Mouse (Mus musculus) hindbrain, embryonic 11.5 days (tissue): ENCODE measurements at regions not wholly inside any gene's neighbourhood (a gene's known extent, or its start where the extent isn't known, plus 50 kb on each side); places are given as distances from the start of the nearest gene placed in this dataset.

Source experiments
- ATAC-seq: fragments of 200-750 bp; cut with Nextera tagmentation; 2 replicates; pipeline ENCODE4 v1.8.0; 2017; ENCODE audit warnings: mild to moderate bottlenecking, moderate TSS enrichment, moderate library complexity; ENCODE audit not compliant: low FRiP score
- DNase-seq: peaks from one replicate; pipeline ENCODE4 v3.0.0-alpha.2; 2015; ENCODE audit warnings: low spot score
- H3K27ac ChIP-seq: fragments of 300-500 bp; sonication (generic); 2 replicates; pipeline ENCODE4 v1.5.1; 2014; ENCODE audit warnings: mild to moderate bottlenecking, low read depth, low read length
- H3K27me3 ChIP-seq: fragments of 300-500 bp; sonication (generic); 2 replicates; pipeline ENCODE4 v1.6.1; 2014; ENCODE audit warnings: mild to moderate bottlenecking, low read length, moderate library complexity, mixed read lengths; ENCODE audit not compliant: control insufficient read depth, insufficient read depth
- H3K36me3 ChIP-seq: fragments of 300-500 bp; sonication (generic); 2 replicates; pipeline ENCODE4 v1.6.1; 2014; ENCODE audit warnings: mild to moderate bottlenecking, low read length, moderate library complexity, mixed read lengths; ENCODE audit not compliant: control insufficient read depth, insufficient read depth
- H3K4me1 ChIP-seq: fragments of 300-500 bp; sonication (generic); replicated peaks from 2 replicates; pipeline ENCODE4 v1.6.1; 2014; ENCODE audit warnings: low read length, mixed read lengths; ENCODE audit not compliant: control insufficient read depth, insufficient read depth
- H3K4me2 ChIP-seq: fragments of 300-500 bp; sonication (generic); replicated peaks from 2 replicates; pipeline ENCODE4 v1.6.1; 2014; ENCODE audit warnings: mild to moderate bottlenecking, low read depth, low read length
- H3K4me3 ChIP-seq: fragments of 300-500 bp; sonication (generic); 2 replicates; pipeline ENCODE4 v1.5.1; 2014; ENCODE audit warnings: low read depth, low read length
- H3K9ac ChIP-seq: fragments of 300-500 bp; sonication (generic); 2 replicates; pipeline ENCODE4 v1.6.1; 2014; ENCODE audit warnings: low read depth, low read length
- H3K9me3 ChIP-seq: fragments of 300-500 bp; sonication (generic); 2 replicates; pipeline ENCODE4 v1.6.1; 2016; ENCODE audit warnings: low read length; ENCODE audit not compliant: control insufficient read depth
- WGBS: fragments of 180-500 bp; shearing (Covaris S2); extraction: QIAGEN DNeasy Blood & Tissue Kit; methylation state at CpG from one replicate; pipeline ENCODE4 v1.1.7; 2014; 5-methylcytosine and 5-hydroxymethylcytosine counted together

DNA sequence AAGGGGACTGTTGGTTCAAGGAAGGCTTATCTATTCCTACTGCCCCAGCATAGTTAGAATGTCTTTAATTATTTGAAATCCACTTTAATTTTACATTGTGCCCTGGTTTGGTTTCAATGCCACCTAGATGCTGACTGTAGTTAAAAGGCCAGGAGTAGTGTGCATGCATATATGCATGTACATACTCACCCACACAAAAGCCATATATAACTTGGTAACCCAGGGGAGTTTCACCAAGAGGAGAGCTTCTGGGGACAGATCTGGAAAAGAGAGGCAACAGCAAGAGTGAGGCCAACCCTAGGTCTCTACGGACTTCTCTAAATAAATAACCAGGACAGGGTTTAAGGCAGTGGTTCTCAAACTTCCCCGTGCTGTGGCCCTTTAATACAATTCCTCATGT lies 219.3 kb upstream of the Pdzrn3 start:
- WGBS: 85% methylated on average over 2 of the region's 2 CpGs

DNA sequence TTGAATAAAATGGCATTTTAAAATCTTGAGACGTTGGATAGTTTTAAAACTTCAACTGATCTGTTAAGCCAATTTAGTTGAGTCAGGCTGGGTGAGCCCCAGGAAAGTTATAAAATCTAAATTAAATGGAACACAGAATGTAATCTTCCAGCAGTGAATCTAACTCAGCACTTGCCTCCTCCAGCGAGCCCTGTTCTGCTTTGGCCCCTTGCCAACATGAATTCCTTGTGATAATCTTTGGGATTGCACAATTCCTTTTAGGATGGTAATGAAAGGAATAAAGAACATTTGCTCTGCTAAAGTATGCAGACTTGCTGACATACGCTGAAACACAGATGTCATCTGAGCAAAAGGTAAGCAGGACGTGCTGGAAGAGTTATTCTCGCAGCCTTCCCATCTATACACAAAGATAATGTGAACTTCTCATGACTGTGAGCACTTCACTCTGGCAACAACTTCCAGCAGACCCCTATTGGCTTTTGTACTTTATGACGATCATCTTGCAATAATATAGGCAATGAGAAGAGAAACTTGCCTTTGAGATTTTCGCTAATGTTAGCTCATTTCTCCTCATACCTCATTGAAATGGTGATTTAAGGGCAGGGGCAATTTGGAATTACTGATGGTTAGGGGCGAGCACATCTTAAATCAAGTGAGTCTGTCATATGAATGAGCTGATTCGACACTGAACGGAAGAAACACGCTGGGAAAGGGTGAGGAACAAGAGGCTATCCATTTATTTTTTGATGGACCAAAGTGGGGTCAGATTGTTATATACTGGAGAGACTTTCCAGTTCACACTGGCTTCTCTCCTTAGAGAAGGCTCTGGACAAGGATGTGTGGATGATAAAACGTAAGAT lies 216.3 kb upstream of the Pdzrn3 start:
- Histone ChIP-seq H3K27ac (no peak overlapping the region), H3K4me1 (no peaks in the 10 kb centered on the region), H3K4me3 (no peak overlapping the region), H3K9ac (no peak overlapping the region), H3K36me3 (no peaks in the 10 kb centered on the region), H3K27me3 (no peaks in the 10 kb centered on the region), H3K4me2 (no peak overlapping the region), H3K9me3 (no peaks in the 10 kb centered on the region)
- DNase-seq (no peak), ATAC-seq (no peak)
- WGBS: 87% methylated on average over 12 of the region's 12 CpGs

More for the DNA sequence above, 219.3 kb upstream of the Pdzrn3 start:
- Histone ChIP-seq H3K4me2 (no peak overlapping the region), H3K27ac (no peak overlapping the region), H3K4me1 (no peaks in the 10 kb centered on the region), H3K9me3 (no peaks in the 10 kb centered on the region), H3K9ac (no peak overlapping the region), H3K4me3 (no peak overlapping the region), H3K36me3 (no peaks in the 10 kb centered on the region), H3K27me3 (no peaks in the 10 kb centered on the region)
- no peak for DNase-seq
- ATAC-seq: no peak

DNA sequence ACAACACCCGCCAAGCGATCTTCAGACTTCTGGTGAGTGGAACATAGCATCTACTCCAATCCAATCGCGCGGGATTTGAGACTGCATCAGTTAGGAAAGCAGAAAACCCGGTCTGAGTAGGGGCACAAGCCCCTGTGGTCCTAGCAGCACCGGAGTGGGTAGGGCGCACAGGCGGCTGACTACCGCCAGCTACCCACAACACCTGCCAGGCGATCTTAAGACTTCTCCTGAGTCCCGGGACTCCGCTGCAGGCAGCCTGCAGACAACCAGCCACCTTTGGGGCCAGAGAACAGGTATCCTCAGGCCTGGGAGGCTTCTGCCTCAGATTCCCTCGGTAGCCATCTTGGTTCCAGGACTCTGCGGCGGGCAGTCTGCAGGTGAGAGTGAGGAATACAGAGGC lies 208.2 kb upstream of the Pdzrn3 start:
- Histone ChIP-seq H3K4me1 (no peaks in the 10 kb centered on the region), H3K27me3 (no peaks in the 10 kb centered on the region), H3K36me3 (no peaks in the 10 kb centered on the region), H3K9ac (no peak overlapping the region), H3K9me3 (no peaks in the 10 kb centered on the region), H3K4me3 (no peak overlapping the region), H3K4me2 (no peak overlapping the region), H3K27ac (no peak overlapping the region)
- 80% methylated on average over 16 of the region's 16 CpGs for WGBS
- no peak for ATAC-seq
- no peak for DNase-seq

DNA sequence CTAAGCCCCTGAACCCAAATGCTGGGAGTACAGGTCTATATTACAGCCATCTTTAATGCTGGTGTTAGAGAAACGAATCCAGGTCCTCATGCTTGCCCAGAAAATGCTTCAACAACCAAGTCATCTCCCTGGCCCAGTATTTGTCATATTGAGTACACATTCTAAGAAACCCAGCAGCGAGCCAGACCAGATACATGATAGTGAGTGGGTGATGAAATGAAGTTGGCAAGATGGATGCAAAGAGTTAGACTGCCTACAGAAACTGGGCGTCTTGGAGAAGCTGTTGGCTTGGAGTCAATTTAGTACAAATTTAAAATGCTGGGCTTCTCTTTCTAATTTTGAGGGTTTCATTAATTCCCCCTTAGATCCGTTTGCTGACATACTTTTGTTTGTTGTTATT lies 203.1 kb upstream of the Pdzrn3 start:
- Histone ChIP-seq H3K9ac (no peak overlapping the region), H3K36me3 (no peaks in the 10 kb centered on the region), H3K9me3 (no peaks in the 10 kb centered on the region), H3K4me1 (no peaks in the 10 kb centered on the region), H3K27me3 (no peaks in the 10 kb centered on the region), H3K4me2 (no peak overlapping the region), H3K27ac (no peak overlapping the region), H3K4me3 (no peak overlapping the region)
- no peak for DNase-seq
- no peak for ATAC-seq
- 84% methylated on average over 4 of the region's 4 CpGs for WGBS

DNA sequence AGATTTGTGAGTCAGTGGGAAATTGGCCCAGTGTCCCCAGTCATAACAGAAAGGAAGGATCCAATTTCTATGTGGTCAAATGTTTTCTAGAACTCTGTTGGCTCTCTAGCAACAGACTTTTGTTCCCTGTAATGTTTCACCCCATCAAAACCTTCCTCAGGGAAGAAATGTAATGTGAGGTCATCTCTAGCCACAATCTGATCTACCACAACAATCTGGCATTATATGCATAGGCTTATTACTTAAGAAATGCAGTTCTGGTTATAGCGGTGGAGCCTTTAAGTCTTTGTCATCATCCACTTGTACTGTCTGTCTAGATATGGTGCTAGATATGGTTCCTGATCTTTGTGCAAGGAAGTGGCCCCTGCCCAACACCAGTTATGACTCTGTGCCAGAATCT lies 178.4 kb upstream of the Pdzrn3 start:
- Histone ChIP-seq H3K4me3 (no peak overlapping the region), H3K4me2 (no peak overlapping the region), H3K27ac (no peak overlapping the region), H3K4me1 (peaks cover under 1% of the 10 kb centered on the region; the same call in 1 of the 2 replicates), H3K36me3 (no peaks in the 10 kb centered on the region), H3K9me3 (no peaks in the 10 kb centered on the region), H3K9ac (no peak overlapping the region), H3K27me3 (no peaks in the 10 kb centered on the region)
- DNase-seq (no peak), ATAC-seq (no peak)
- 95% methylated on average over 1 of the region's 1 CpGs for WGBS

DNA sequence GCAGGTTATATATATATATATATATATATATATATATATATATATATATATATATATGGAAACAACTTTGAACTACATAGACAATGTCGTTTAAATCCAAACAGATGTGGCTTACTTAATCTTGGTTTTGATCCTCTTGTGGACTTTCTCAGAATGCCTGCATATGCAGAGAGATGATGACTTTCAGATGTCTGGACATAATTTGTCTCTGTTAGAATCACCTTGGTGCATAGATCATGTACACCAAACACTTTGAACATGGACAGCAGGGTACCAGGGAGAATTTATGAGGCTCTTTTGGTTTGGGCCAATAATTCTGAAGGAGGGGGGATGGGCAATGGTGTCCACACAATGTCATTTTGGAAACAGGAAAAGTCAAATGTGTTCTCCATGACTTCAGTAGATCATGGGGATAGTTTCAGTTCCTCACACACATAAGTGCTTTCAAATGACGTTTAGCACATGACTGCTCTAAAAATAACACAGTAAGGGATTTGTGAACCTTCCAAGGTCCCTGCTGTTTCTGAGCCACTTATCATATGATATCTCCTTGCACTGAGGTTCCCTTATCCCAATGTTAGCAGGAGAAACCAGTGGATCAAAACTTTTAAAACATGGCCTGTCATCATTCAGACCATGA lies 177.4 kb upstream of the Pdzrn3 start:
- no peaks in the 10 kb centered on the region for H3K27me3 ChIP-seq
- no peak overlapping the region for H3K4me3 ChIP-seq
- no peak for ATAC-seq
- no peak for DNase-seq
- no peaks in the 10 kb centered on the region for H3K9me3 ChIP-seq
- no peak overlapping the region for H3K27ac ChIP-seq
- H3K36me3 ChIP-seq: no peaks in the 10 kb centered on the region
- H3K4me1 ChIP-seq: peaks cover 3% of the 10 kb centered on the region
- no peak overlapping the region for H3K4me2 ChIP-seq
- H3K9ac ChIP-seq: no peak overlapping the region
- WGBS: 62% methylated on average over 2 of the region's 2 CpGs

DNA sequence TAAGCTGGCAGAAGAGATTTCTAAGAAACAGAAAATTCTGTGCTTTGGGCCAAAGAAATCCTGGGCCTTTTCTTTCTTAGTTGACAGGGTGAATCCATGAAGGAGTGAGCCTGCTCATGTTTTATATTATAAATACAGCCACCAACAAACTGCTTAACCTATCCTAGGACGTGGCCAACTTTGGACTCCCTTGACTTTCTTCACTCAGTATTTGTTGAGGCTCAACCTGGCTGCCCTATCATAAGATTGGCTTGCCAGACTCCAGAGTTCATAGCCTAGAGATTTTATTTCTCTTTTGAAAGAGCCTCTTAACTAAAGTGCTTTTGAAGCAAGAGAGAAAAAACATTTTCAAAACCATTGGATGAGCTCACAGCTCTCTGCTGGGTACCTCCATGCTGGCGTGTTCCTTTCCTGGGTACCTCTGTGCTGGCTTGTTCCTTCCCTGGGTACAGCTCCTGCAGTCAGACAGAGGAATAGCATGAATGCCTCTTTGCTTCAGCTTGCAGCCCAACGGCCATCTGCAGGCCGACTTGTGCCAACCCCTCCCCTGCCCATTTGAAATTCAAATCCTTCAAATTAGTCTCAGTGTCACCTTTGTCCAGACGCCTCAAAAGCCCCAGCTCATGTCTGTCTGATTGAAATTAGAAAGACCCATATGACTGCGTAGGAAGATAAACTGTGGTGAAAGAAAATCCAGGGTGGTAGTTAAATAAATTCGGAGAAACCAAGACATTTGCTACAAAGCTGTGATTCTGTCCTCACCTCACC lies 173.0 kb upstream of the Pdzrn3 start:
- Histone ChIP-seq H3K9ac (no peak overlapping the region), H3K27me3 (no peaks in the 10 kb centered on the region), H3K4me1 (peaks cover 3% of the 10 kb centered on the region), H3K36me3 (no peaks in the 10 kb centered on the region), H3K4me2 (no peak overlapping the region), H3K9me3 (no peaks in the 10 kb centered on the region), H3K27ac (no peak overlapping the region), H3K4me3 (no peak overlapping the region)
- ATAC-seq (peak; percentile 90), DNase-seq (peak; percentile 38)
- 20% methylated on average over 7 of the region's 7 CpGs for WGBS

DNA sequence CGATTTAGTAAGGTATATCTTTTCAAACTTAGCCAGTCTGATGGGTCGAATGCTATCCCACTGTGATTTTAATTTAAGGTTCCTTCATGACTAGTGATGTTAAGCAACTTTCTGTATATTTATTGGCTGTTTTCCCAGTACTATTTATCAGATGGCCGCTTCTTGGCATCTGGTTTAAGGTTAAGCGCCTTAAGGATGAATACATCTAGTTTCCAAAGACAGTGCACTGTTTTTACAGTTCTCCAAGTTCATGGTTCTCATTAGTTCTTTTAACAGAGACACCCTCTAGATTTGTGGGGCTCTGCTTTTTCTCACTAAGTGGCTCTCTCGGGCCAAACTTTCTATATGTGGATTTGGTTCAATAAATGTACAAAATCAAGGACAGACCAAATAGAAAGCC lies 159.9 kb upstream of the Pdzrn3 start:
- Histone ChIP-seq H3K27ac (no peak overlapping the region), H3K27me3 (no peaks in the 10 kb centered on the region), H3K4me1 (no peaks in the 10 kb centered on the region), H3K4me2 (no peak overlapping the region), H3K9ac (no peak overlapping the region), H3K4me3 (no peak overlapping the region), H3K36me3 (no peaks in the 10 kb centered on the region), H3K9me3 (no peaks in the 10 kb centered on the region)
- DNase-seq (no peak), ATAC-seq (no peak)
- 94% methylated on average over 5 of the region's 5 CpGs for WGBS
